Mouse (Mus musculus) heart, adult 2 months (tissue): Measurements from ENCODE around the gene Igsf21.

ENCODE experiments used
- CTCF ChIP-seq: fragments of 200-600 bp; IDR thresholded peaks from 2 replicates; pipeline ENCODE4 v1.8.1; 2022; ENCODE audit warnings: antibody characterized with exemption, mild to moderate bottlenecking, moderate library complexity
- POLR2A ChIP-seq: fragments of 200-500 bp; IDR thresholded peaks from 2 replicates; pipeline ENCODE4 v1.6.1; 2011; ENCODE audit warnings: mild to moderate bottlenecking, low read depth, low read length, control low read depth; ENCODE audit not compliant: insufficient read depth

DNA sequence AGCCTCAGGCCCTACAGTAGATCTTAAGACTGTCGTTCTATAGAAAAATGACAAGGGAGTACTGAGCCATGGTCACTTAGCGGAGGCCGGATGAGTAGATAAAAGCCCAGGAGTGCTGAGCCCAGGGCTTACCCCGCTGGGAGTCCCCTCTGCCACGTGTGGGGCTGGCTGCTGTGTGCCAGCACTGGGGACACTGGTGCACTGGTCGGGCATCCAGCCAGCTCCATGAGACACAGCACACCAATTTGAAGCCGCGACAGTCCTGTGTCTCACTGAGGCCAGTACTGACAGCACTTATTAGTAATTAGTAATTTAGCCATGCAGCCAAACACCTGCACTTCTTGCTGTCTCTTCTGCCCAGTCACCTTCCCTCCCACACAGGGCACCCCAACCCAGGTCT, 28.6 kb downstream of the Igsf21 start:
- TF ChIP-seq CTCF (no peak), POLR2A (no peak)
